Mouse (Mus musculus): Measurements from ENCODE around the gene Pdzd2.

- no peak for TF ChIP-seq CTCF (IDR thresholded peaks at IDR 0.05; ENCODE audit: extremely low read depth, insufficient read depth, insufficient read length, insufficient replicate concordance)
- TF ChIP-seq POLR2A (IDR thresholded peaks at IDR 0.05; ENCODE audit: low read depth, low read length): no peak
These were observed 379.1 kb downstream of the Pdzd2 start for GRCm38 (mm10) chr15:12360519-12361212.

Data from spleen, adult 2 months (tissue).